Mouse (Mus musculus): Measurements from ENCODE around the gene Abcg5. TPM values are rescaled to one million over a fixed set of nuclear protein-coding genes. Genes with fewer than 3 reads are reported as not detected.
A peak's percentile ranks its signal among the peaks of the same experiment; 100 is the strongest.

Gene Abcg5
- total RNA-seq, 2 experiments from 2014 or later = not detected

DNA sequence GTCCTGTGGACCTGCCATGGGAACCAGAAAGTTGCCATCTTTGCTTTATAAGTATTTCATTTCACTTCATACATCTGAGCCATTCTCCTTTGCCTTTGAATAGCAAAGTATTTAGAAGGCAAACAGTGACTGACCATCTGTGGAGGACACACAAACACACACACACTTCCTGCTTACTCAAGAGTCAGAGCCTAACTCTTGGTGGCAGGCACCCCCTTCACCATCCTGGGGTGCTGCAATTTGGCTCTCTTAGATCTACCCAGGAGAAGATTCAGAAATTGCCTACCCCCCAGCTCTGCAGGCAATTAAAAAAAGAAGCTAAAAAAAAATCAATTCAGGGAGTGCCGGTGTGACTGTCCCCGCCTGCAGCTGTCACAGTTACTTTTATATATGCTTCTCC, 36.3 kb downstream of the Abcg5 start:
- DNase-seq (ENCODE audit: low spot score in 2 of 2) = no peak

DNA sequence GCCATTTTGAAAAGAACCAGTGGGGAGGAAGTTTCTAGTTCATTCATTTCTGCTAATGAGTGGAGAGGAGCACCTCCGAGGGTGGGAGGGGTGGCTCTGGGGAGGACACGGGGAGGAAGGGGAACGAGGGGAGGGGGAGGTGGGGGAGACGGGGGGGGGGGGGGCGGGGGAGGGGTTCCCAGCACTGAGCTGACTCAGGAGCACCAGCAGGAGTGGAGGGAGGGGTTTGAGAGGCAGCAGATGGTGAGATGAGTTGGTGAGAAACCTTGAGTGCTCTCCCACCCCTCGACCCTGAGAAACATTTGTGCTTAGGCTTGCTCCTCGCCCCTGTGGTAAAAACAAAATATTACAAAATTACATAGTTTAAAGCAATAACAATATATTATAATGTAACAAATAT, 36.9 kb downstream of the Abcg5 start:
- no peak for DNase-seq (ENCODE audit: low spot score in 2 of 2)

DNA sequence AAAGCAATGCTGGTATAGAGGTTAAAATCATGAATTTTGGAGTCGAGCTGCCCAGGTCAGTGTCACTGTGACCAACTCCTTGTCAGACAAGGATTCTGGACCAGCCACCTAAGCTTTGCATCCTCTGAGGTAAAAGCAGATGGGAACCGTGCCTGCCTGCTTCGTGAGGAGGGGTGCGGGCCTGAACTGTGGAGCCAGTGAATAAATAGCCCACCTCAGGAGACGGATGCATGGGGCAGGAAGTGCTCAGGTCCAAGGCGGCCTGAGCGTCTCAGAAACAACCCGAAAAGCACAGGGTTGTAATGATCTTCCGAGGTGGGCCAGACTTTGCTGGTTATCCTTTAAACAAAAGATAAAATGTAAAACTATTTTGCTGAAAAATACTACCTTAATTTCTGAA, 37.7 kb downstream of the Abcg5 start:
- DNase-seq (ENCODE audit: low spot score in 2 of 2) = no peak

DNA sequence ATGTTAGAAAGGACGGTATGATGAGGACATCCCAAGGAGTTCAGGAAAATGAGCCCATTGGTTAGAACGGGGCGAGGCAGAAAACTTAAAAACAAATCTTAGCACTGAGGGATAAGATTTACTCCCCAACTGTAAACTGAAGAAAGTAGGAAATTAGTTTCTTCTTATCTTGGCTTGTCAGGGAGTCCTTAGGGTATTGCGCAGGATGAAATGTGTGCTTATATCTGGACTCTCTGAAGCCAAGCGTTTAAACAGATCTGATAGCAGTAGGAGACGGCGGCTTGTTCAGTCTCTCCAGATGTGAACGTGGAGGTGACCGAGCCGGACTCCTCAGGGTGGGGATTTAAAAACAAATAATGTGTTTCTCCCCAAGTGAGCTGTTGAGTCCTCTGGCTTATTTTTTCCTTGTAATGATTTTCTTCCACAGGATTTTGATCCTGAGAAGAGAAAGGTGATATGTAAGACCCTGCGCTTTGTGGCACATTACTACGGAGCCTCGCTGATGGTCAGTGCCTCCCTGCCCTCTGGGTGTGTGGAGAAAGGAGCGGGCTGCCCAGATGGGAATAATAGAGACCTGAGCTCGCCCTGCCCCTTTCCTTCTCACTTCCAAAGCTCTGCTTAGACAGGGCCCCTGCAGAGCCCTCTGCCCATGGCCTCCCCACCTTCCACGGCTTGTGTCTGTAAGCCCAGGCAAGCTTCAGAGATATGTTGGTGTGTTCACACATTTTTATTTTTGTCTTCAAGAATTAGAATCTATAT, 38.3 kb downstream of the Abcg5 start:
- no peak for DNase-seq (ENCODE audit: low spot score in 2 of 2)

DNA sequence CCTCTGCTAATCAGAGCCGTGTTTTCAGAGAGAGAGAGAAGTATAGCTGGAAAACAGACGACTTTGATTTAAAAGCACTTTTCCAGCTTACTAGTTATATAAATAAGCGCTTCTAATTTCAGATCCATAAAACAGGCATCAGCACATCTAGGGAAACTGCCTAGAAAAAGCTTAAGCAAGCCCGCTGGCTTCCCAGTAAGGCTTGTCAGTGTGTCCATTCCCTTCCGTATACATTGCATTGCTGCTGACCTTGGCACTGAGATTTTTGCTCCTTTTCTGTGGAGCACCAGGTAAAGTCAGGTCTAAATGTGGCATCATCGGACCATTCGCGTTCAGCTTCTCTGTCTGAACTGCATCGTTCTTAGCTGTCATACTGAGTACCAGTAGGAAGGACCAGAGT, 40.5 kb downstream of the Abcg5 start:
- DNase-seq (ENCODE audit: low spot score in 2 of 2) = no peak

DNA sequence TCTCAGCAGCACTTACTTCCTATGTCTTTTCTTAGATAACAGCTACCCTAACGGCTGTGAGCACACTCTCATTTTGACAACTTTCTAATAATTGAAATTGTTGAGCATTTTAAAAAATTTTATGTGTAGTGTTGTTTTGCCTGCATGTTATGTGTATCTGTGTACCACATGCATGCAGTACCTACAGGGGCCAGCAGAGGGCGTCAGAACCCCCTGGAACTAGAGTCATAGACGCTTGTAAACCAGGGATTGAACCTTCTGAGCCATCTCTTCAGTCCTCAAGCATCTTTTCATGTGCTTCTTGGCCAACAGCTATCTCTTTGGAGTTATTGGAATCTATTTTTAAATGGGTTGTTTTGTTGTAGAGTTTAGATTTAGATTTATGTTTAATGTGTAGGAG, 40.9 kb downstream of the Abcg5 start:
- peak; percentile 60 to 61 for DNase-seq (ENCODE audit: low spot score in 2 of 2)

DNA sequence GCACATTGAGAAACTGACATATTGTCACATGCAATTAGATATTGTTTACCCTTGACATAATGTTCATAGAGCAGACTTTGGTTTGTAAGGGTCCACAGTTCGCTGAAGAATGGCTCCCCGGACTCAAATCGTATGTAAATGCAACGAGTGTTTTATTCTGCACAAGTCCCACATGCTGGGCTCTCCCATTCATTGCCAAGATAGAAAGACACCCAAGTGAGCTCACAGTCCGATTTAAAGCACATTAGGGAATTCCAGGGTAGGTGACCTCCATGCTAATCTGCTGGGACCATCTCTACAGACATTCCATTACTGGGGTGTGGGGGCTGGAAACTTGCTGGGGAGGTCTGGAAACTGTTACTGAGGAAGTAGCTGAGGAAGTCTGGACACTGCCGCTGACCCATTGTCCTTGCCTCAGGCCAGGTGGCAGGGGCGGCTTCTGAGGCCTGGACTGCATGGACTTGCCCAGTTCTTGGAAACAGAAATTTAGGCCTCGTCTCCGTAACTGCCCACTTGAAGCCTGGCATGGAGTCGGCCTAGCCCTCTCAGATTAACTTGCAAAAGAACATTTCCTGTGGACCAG, 42.9 kb downstream of the Abcg5 start:
- no peak for DNase-seq (ENCODE audit: low spot score in 2 of 2)

DNA sequence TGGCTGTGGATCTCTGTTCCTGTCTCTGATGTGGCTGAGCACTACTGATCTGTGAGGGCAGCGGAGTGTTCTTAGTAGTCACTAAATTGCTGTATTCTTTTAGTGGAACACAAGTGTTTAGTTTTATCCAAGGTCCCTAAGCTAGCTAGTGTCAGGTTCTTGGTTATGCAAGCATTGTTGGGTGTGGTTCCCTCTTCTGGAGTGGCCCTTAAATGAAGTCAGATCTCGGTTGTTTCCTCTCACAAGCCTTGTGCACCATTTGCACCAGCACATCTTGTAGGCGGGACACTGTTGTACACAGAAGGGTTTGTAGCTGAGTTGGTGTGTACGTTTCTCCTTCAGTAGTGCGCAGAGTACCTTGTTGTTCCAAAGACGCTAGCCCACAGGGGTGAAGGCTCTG, 44.8 kb downstream of the Abcg5 start:
- no peak for DNase-seq (ENCODE audit: low spot score in 2 of 2)

DNA sequence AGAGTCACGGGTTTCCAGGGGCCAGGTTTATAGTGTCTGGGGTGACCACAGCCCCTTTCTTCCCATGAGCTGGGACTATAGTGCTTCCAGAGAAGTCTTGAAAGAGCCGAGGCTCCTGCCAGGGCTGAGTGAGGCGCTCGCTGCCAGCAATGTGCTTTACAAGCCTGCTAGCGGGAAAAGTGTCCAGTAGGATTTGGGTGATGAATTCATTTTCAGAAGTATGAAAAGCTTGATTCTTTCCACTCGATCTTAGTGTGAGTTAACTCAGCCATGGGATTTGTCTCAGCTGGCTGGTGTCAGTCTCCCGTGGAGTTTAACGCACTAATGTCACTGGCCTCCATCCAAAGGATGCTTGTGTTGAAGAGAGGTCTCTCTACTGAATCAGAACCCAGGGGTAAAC, 46.5 kb downstream of the Abcg5 start:
- DNase-seq (ENCODE audit: low spot score in 2 of 2) = no peak

DNA sequence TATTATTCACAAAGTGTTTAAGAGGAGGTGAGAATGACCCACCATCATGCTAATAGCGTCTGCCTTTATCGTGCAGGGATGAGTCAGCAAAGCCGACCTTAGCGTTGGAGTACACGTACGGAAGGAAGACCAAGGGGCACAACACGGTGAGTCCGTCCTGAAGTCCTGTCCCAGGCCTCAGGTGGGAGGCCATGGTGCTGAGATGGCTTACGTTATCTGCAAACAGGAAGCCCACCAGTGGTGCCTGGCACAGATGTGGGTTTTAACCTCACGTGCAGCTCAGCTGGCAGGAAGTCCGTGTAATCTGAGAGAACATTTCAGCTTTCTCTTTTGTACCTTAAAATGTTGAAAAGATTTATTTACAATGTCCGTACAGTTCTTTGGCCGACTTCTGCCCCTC, 49.4 kb downstream of the Abcg5 start:
- DNase-seq (ENCODE audit: low spot score in 2 of 2) = no peak

DNA sequence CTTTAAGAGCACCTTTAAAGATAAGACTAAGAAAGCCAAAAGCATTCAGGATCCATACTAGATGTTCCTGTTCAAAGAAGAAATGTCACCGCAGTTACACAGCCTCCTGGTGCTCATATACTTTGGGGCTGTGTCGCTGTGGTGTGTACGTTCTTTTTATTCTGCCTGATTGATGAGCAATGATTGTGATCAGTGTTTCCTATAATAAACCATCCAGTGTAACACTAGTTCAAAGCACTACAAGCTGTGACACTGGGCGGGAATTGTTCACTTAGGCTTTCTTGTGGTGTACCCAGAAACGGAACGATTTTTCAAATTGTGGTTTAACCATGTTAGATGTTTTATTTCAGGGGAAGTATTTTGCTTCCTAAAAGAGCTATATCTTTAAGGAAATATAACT, 51.0 kb downstream of the Abcg5 start:
- DNase-seq (ENCODE audit: low spot score in 2 of 2) = no peak

DNA sequence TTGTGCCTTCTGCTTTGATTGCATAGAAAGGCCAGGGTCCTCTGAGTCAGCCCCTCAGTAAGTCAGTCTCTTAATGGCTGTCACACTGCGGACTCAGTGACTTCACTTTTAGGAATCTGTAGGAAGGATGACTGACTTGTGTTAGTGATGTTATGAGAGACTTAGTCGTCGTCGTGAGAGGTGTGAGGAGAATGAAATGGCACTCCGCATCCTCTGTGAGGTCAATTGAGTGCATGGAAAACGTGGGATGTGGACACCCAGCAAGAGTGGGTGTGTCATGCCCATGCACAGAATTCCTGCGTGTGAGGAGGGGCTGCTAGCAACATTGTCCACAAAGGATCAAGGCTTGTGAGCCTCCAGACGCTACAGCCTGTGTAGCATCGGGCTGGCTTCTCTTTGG, 54.2 kb downstream of the Abcg5 start:
- DNase-seq (ENCODE audit: low spot score in 2 of 2) = no peak

DNA sequence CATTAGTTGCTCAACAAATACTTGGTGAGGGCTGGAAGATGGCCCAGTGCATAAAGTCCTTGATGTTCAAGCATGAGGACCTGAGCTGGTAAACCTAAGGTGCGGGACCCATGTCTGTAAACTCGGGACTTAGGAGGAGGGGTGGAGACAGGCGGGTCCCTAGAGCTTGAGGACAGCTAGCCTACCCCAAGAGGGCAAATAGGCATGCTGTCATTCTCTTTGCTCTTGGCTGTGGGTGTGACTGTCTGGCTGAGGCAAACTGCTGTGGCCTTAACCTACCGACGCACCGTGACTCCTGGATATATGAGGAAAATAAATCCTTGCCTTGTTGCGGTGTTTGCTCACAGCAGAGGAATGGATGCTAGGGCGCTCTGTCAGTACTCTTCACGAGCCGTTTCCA, 55.1 kb downstream of the Abcg5 start:
- DNase-seq (ENCODE audit: low spot score in 2 of 2) = no peak

DNA sequence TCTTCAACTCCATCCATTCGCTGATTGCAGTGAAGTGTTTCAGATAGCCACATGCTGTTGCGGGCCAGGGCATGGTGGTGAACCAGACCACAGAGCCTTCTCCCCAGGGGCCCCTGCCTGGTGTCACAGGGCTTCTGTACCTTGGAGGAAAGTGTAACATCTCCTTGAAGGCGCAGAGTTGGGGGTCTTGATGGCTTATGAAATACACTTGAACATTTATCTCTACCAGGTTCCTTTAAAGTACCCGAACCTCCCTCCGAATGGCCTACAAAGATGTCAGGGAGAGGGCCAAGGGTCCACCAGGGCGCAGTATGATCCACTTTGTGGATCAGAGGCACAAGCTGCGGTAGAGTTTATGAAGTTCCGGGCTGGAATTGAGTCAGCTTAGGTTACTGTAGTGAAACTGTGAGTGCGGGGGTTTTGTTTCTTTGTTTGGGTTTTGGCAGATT, 55.9 kb downstream of the Abcg5 start:
- DNase-seq (ENCODE audit: low spot score in 2 of 2) = peak in 1 of 2 experiments; percentile 21

DNA sequence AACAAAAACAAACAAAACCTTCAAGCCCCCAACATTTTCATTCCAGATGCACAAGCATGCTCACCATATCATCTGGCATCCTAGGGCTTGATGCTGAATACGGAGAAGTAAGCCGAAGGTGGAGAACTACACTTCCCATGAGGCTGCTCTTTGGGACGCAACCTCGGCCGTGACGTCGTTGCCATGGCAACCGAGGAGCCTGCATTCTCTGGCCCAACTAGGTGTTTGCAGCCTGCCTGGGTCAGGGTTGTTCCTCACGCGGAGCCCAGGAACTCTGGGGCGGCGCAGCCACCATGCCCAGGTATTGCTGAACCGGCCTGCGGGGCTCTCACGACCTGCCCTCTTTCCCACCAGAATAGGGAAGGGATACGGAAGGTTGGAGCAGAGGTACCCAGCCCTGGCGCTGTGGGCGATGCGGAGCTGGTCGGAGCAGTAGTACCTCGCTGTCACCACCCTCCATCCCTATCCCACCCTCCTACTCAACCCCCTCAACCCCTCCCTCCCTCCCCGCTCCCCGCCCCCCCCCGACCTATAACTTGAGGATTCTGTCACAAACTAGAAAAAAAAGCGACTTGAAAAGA, 56.4 kb downstream of the Abcg5 start, which contains the start of gene Dync2li1:
Gene Dync2li1 (plus strand): TSS at position 221 of the 581 bp plus-strand sequence.
- peak; percentile 88 to 90 for DNase-seq (ENCODE audit: low spot score in 2 of 2)

DNA sequence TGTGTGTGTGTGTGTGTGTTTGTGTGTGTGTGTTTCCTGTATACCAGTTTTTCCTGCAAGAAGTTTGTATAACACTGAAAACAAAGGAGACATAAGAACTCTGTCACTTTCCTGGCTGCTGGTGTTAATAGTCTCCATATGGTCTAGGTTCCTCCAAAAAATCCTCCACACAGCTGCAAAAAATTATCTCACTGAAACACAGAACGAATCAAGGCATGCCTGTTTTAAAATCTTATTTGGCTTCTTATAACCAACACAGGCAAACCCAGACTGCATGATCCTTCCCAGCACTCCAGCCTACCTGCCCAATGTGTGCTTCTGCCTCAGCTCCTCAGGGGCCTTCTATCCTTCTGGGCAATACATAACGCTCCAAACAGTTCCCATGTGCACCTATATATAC, 59.9 kb downstream of the Abcg5 start:
- DNase-seq (ENCODE audit: low spot score in 2 of 2) = no peak

DNA sequence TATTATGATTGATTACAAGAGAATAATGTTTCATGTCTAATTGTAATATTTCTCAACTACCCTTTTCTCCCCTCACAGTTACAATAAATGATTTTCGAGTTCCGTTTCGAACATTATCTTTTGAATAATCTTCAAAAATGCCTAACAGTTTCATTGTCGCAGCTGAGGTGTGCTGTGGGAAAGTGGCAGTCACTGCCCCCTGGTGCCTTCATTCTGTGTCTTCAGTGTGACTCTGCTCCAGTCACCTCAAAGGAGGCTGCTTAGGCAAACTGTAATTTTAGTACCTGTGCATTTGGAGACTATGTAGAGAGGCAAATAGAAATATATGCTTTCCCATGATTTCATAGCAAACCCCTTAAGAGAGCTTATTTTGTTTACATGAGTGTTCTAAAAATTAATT, 60.8 kb downstream of the Abcg5 start:
- no peak for DNase-seq (ENCODE audit: low spot score in 2 of 2)

DNA sequence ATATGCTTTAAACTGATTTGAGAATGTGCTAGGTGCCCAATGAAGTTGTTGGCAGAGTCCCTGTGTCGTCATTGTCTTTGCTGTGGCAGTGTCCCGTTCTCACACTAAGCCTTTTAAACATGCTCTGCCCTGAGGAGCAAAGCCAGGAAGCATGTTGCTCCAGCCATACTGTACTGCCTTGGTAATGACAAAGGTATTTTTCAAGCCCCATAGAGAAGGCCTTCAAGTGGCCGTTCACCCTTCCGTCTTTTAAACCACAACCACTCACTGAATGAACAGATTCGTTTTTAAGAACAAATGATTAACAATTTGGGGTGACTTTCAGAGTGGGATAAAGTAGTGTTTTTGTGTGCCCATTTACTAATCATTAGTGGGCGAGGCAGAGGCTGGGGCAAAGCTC, 61.6 kb downstream of the Abcg5 start:
- no peak for DNase-seq (ENCODE audit: low spot score in 2 of 2)

DNA sequence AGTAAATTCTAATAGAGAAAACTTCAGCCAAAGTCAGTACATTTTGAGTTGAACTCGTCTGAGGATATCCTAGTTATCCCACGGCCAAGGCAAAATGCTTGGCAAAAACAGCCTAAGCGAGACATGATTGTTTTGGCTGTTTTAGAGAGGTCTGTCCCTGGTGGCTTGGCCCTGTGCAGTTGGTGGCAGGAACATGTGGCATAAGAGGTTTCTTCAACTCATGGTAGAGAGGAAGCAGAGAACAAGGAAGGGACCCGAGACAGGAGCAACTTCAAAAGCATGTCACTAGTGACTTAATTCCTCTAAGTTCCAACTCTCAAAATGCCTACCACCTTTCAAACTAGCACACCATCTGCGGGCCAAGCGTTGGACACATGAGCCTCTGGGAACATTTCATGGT, 62.2 kb downstream of the Abcg5 start:
- no peak for DNase-seq (ENCODE audit: low spot score in 2 of 2)

DNA sequence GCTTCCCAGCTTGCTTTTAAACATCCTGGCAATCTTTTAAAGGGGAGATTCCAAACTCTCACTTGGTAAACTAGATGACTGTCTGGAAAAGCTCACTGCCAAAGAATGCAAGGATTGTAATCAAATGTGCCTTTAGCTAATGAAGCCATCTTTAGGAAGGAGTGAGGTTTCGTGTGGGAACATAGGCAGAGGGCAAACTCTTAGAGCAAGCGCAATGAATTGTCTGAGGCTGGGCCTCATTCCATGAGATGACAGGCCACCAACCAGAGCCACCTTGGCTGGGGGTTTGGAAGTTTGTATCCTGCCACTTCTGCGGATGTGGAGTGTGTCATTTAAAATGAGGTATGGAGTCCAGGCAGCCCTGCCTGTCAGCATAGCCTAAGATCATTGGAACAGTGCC, 62.7 kb downstream of the Abcg5 start:
- no peak for DNase-seq (ENCODE audit: low spot score in 2 of 2)

DNA sequence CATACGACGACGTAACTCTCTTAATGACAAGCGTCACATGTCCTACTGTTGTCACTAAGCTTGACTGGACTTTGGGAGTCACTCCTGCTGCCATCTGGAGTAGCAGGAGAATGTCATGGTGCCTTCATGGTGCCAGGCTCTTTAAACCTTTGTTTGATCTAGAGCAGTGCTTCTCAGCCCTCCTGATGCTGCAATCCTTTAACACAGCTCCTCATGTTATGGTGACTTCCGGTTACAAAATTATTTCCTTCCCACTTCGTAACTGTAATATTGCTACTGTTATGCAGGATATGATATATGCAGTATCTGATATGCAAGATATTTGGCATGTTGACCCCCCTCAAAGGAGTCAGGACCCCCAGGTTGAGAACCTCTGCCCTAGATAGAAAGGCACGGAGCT, 63.7 kb downstream of the Abcg5 start:
- DNase-seq (ENCODE audit: low spot score in 2 of 2) = no peak

DNA sequence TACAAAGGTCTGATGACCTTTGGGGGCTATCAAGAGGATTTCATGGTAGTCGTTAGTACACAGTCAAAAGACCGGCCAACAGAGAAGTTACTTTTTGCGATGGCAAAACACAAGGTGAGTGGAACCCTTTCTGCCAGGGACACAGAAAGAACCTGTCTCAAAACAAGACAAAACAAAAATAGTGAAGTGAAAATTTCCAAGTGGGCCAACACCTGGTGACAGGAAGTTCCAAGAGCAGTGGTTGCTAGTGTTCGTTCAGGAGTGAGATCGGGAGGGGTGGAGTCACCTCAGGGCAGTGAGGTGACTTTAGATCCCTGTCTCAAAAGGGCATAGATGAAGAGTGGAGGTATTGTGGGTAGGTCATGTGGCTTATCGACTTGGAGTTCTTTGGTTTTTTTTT, 64.9 kb downstream of the Abcg5 start:
- no peak for DNase-seq (ENCODE audit: low spot score in 2 of 2)
